Mouse (Mus musculus) liver, embryonic 16.5 days (tissue): ENCODE results near the gene Ifih1. TPM values are rescaled to one million over a fixed set of nuclear protein-coding genes. Genes with fewer than 3 reads are reported as not detected.

Experiments used
- ATAC-seq: fragments of 200-750 bp; cut with Nextera tagmentation; 2 replicates; pipeline ENCODE4 v1.8.0; 2017; ENCODE audit warnings: low read depth, mild to moderate bottlenecking, moderate number of reproducible peaks, moderate library complexity
- H3K27ac ChIP-seq: fragments of 300-500 bp; sonication (generic); 2 replicates; pipeline ENCODE4 v1.5.1; 2014; ENCODE audit warnings: mild to moderate bottlenecking, low read length
- H3K27me3 ChIP-seq: fragments of 300-500 bp; sonication (generic); 2 replicates; pipeline ENCODE4 v1.6.1; 2014; ENCODE audit warnings: low read depth, low read length, mixed read lengths; ENCODE audit not compliant: control insufficient read depth, insufficient read depth
- H3K36me3 ChIP-seq: fragments of 300-500 bp; sonication (generic); 2 replicates; pipeline ENCODE4 v1.6.1; 2014; ENCODE audit warnings: mild to moderate bottlenecking; ENCODE audit not compliant: control insufficient read depth, insufficient read depth
- H3K4me1 ChIP-seq: fragments of 300-500 bp; sonication (generic); 2 replicates; pipeline ENCODE4 v1.6.1; 2014; ENCODE audit warnings: low read depth, low read length, mixed read lengths; ENCODE audit not compliant: control insufficient read depth
- H3K4me2 ChIP-seq: fragments of 300-500 bp; sonication (generic); 2 replicates; pipeline ENCODE4 v1.6.1; 2014; ENCODE audit warnings: low read depth, low read length, mixed read lengths
- H3K4me3 ChIP-seq: fragments of 300-500 bp; sonication (generic); 2 replicates; pipeline ENCODE4 v1.5.1; 2014; ENCODE audit warnings: low read depth, mild to moderate bottlenecking, low read length
- H3K9ac ChIP-seq: fragments of 300-500 bp; sonication (generic); 2 replicates; pipeline ENCODE4 v1.6.1; 2014; ENCODE audit warnings: low read depth, low read length
- H3K9me3 ChIP-seq: fragments of 300-500 bp; sonication (generic); replicated peaks from 2 replicates; pipeline ENCODE4 v1.6.1; 2016; ENCODE audit warnings: low read length; ENCODE audit not compliant: control insufficient read depth
- WGBS: fragments of 180-500 bp; shearing (Covaris S2); extraction: QIAGEN DNeasy Blood & Tissue Kit; methylation state at CpG from one replicate; pipeline ENCODE4 v1.1.7; 2014; ENCODE audit not compliant: insufficient replicate concordance; 5-methylcytosine and 5-hydroxymethylcytosine counted together
- polyA plus RNA-seq: library from polyadenylated mRNA; unstranded; fragments of >200 nt; fragmentation: Nextera tagmentation; extraction: Ambion mirVana; gene quantifications from 2 replicates; pipeline ENCODE4 v1.2.1, GENCODE M21; 2015

The Ifih1 gene
- polyA plus RNA-seq, 1 experiment from 2014 or later = 3.6 TPM

- WGBS = 22% methylated on average over 12 of the region's 12 CpGs
- H3K4me2 ChIP-seq = peak overlapping the region; percentile 86
- peaks cover 16% of the 10 kb centered on the region for H3K4me1 ChIP-seq
- peak overlapping the region; percentile 74 for H3K27ac ChIP-seq
- ATAC-seq = peak; percentile 48; the same call in 1 of the 2 replicates
- peak overlapping the region; percentile 75 for H3K4me3 ChIP-seq
- H3K9me3 ChIP-seq = no peaks in the 10 kb centered on the region
- H3K27me3 ChIP-seq = no peaks in the 10 kb centered on the region
- H3K36me3 ChIP-seq = no peaks in the 10 kb centered on the region
- H3K9ac ChIP-seq = peak overlapping the region; percentile 70
Observed at GRCm38 (mm10) chr2:62645475-62645874, 580 bp downstream of the Ifih1 start.

GRCm38 (mm10) chr2:62644891-62645290 lies 1.2 kb downstream of the Ifih1 start:
- no peak for ATAC-seq
- H3K4me3 ChIP-seq = peak overlapping the region; percentile 75
- WGBS = 73% methylated on average over 5 of the region's 5 CpGs
- H3K27ac ChIP-seq = no peak overlapping the region
- H3K9me3 ChIP-seq = no peaks in the 10 kb centered on the region
- H3K9ac ChIP-seq = no peak overlapping the region
- no peaks in the 10 kb centered on the region for H3K36me3 ChIP-seq
- H3K4me1 ChIP-seq = peaks cover 16% of the 10 kb centered on the region
- H3K27me3 ChIP-seq = no peaks in the 10 kb centered on the region
- H3K4me2 ChIP-seq = peak overlapping the region; percentile 86

GRCm38 (mm10) chr2:62643405-62644305 lies 2.4 kb downstream of the Ifih1 start:
- H3K4me2 ChIP-seq = peak overlapping the region; percentile 42
- H3K36me3 ChIP-seq = no peaks in the 10 kb centered on the region
- no peak for ATAC-seq
- H3K27me3 ChIP-seq = no peaks in the 10 kb centered on the region
- H3K27ac ChIP-seq = no peak overlapping the region
- peak overlapping the region; percentile 20; the same call in 1 of the 2 replicates for H3K9ac ChIP-seq
- H3K4me1 ChIP-seq = peaks cover 16% of the 10 kb centered on the region
- no peaks in the 10 kb centered on the region for H3K9me3 ChIP-seq
- WGBS = 48% methylated on average over 21 of the region's 21 CpGs
- peak overlapping the region; percentile 19; the same call in 1 of the 2 replicates for H3K4me3 ChIP-seq

DNA sequence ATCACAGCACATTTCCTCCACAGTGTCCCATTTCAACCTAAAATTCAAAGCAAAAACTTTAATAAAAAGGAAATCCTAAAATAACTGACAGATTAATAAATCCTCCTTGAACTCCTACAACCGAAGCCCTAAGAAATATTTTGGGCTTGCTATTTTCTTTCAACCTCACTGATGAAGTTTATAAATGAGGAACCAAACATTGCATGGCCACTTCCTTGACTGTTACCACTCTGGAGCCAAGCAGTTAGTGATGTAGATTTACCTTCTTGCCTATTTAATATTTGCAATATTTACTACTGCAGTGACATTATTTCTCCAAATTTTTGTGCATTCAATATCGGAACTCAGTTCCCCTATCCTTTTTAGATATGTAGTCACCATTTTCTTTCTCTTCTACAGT lies 6.2 kb downstream of the Ifih1 start:
- no peak for ATAC-seq
- 57% methylated on average over 2 of the region's 2 CpGs for WGBS
- Histone ChIP-seq H3K27ac (no peak overlapping the region), H3K4me1 (peaks cover 10% of the 10 kb centered on the region; the same call in 1 of the 2 replicates), H3K4me3 (no peak overlapping the region), H3K9me3 (no peaks in the 10 kb centered on the region), H3K27me3 (no peaks in the 10 kb centered on the region), H3K9ac (no peak overlapping the region), H3K36me3 (no peaks in the 10 kb centered on the region), H3K4me2 (no peak overlapping the region)

GRCm38 (mm10) chr2:62630446-62630845 lies 15.6 kb downstream of the Ifih1 start:
- Histone ChIP-seq H3K9me3 (no peaks in the 10 kb centered on the region), H3K9ac (no peak overlapping the region), H3K36me3 (no peaks in the 10 kb centered on the region; the same call in 1 of the 2 replicates), H3K4me3 (no peak overlapping the region), H3K4me1 (no peaks in the 10 kb centered on the region), H3K27ac (no peak overlapping the region), H3K4me2 (no peak overlapping the region), H3K27me3 (no peaks in the 10 kb centered on the region)
- WGBS = 12% methylated on average over 6 of the region's 6 CpGs
- peak; percentile 35; the same call in 1 of the 2 replicates for ATAC-seq

GRCm38 (mm10) chr2:62628356-62628755 lies 17.7 kb downstream of the Ifih1 start:
- H3K4me1 ChIP-seq = no peaks in the 10 kb centered on the region
- no peaks in the 10 kb centered on the region for H3K27me3 ChIP-seq
- H3K27ac ChIP-seq = no peak overlapping the region
- no peak for ATAC-seq
- no peaks in the 10 kb centered on the region; the same call in 1 of the 2 replicates for H3K36me3 ChIP-seq
- no peaks in the 10 kb centered on the region for H3K9me3 ChIP-seq
- no peak overlapping the region for H3K4me2 ChIP-seq
- no peak overlapping the region for H3K9ac ChIP-seq
- 84% methylated on average over 5 of the region's 5 CpGs for WGBS
- H3K4me3 ChIP-seq = no peak overlapping the region

DNA sequence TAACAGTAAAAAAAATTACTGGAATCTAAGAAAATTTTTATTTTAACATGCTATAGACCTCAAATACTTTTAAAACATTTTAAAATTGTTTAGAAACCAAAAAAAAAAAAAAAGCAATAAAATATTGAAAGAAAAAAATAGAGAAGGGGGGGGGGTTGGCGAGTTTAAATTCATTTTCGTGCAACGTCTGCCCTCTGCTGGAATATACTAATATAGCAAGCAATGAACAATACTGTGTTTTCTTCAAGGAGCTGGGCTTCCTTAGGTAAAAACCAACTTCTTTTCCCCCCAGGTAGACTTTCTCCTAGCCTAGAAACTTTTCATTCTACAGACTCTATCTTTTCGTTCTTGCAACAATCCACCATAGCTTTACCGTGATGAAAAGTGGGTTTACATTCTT lies 18.3 kb downstream of the Ifih1 start:
- H3K27me3 ChIP-seq = no peaks in the 10 kb centered on the region
- no peak overlapping the region for H3K9ac ChIP-seq
- 7% methylated on average over 5 of the region's 5 CpGs for WGBS
- no peaks in the 10 kb centered on the region for H3K4me1 ChIP-seq
- H3K36me3 ChIP-seq = no peaks in the 10 kb centered on the region; the same call in 1 of the 2 replicates
- H3K9me3 ChIP-seq = no peaks in the 10 kb centered on the region
- ATAC-seq = no peak
- H3K4me2 ChIP-seq = no peak overlapping the region
- no peak overlapping the region for H3K27ac ChIP-seq
- no peak overlapping the region for H3K4me3 ChIP-seq

DNA sequence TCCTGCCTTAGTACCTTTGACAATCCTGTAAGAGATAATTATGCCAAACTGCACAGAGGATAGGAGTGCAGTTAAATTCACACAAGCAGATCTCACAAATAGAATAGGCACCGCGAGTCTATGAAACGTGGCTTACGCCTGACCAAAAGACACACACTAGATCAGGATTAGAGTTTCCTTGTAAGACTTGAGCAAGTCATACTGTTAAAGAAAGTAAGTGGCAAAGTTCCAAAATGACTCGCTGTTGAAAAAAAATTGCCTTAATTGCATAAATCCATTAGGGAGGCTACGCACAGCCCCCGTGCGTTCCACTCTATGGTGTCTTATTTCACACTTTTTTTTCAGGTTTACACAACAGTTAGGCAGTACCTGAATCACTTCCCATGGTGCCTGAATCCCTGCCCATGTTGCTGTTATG lies 23.0 kb downstream of the Ifih1 start:
- Histone ChIP-seq H3K9me3 (no peaks in the 10 kb centered on the region), H3K36me3 (no peaks in the 10 kb centered on the region), H3K4me2 (no peak overlapping the region), H3K27me3 (no peaks in the 10 kb centered on the region), H3K4me1 (peaks cover 8% of the 10 kb centered on the region), H3K9ac (no peak overlapping the region), H3K27ac (no peak overlapping the region), H3K4me3 (no peak overlapping the region)
- ATAC-seq = no peak
- 72% methylated on average over 8 of the region's 8 CpGs for WGBS

DNA sequence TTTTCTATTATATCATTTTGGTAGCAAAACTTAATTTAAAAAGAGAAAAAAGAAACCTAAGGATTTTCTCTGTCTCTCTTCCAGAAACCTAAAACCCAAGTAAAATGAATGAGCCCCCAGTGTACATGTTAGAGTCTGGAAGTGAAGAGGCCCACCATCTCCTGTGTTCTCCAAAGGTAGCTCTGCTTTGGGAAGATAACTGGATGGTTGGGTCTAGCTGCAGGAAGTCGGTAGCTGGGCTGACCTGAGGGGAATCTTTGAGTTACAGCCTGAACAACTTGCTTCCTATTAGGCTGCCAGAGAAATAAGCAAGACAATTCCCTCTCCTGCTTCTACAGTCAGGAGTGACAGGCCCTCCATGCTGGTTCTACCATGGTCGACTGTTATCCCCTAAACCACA lies 26.4 kb downstream of the Ifih1 start:
- no peaks in the 10 kb centered on the region for H3K27me3 ChIP-seq
- H3K36me3 ChIP-seq = no peaks in the 10 kb centered on the region
- H3K4me1 ChIP-seq = peaks cover 16% of the 10 kb centered on the region
- peak overlapping the region; percentile 34 for H3K4me2 ChIP-seq
- 14% methylated on average over 2 of the region's 2 CpGs for WGBS
- no peaks in the 10 kb centered on the region for H3K9me3 ChIP-seq
- ATAC-seq = peak; percentile 79
- H3K27ac ChIP-seq = peak overlapping the region; percentile 93
- peak overlapping the region; percentile 23; the same call in 1 of the 2 replicates for H3K4me3 ChIP-seq
- H3K9ac ChIP-seq = peak overlapping the region; percentile 46; the same call in 1 of the 2 replicates
